Mouse (Mus musculus) G1E (cell line): ENCODE measurements around the gene Ptrh1. TPM values are rescaled to one million over a fixed set of nuclear protein-coding genes. Genes with fewer than 3 reads are reported as not detected.

Experiments used
- ATAC-seq: 2 replicates; pipeline ENCODE4 v1.8.0; 2016; ENCODE audit warnings: mild to moderate bottlenecking; ENCODE audit not compliant: insufficient number of reproducible peaks, poor library complexity, low FRiP score, severe bottlenecking; ENCODE audit errors: extremely low read depth
- DNase-seq: peaks from one replicate; pipeline ENCODE4 v3.0.0; 2012; ENCODE audit warnings: low spot score
- H3K27me3 ChIP-seq: 2 replicates; pipeline ENCODE4 v1.6.1; 2012; ENCODE audit warnings: mild to moderate bottlenecking, low read length, inconsistent platforms; ENCODE audit not compliant: insufficient read depth
- H3K36me3 ChIP-seq: replicated peaks from 2 replicates; pipeline ENCODE3; 2012; ENCODE audit warnings: mild to moderate bottlenecking, inconsistent platforms
- H3K4me1 ChIP-seq: 2 replicates; pipeline ENCODE4 v1.6.1; 2012; ENCODE audit warnings: low read depth, low read length, inconsistent platforms, mixed read lengths; ENCODE audit not compliant: insufficient read depth
- H3K4me3 ChIP-seq: 2 replicates; pipeline ENCODE4 v1.5.1; 2012; ENCODE audit warnings: low read depth, mild to moderate bottlenecking, inconsistent platforms, low read length, moderate library complexity, mixed read lengths
- H3K9me3 ChIP-seq: replicated peaks from 2 replicates; pipeline ENCODE4 v1.6.1; 2012; ENCODE audit warnings: inconsistent platforms
- CTCF ChIP-seq: IDR thresholded peaks from 2 replicates; pipeline ENCODE4 v1.5.1; 2012; ENCODE audit warnings: low read depth, low read length, inconsistent platforms, mixed read lengths
- GATA1 ChIP-seq: IDR thresholded peaks from 2 replicates; pipeline ENCODE4 v1.6.1; 2012; ENCODE audit warnings: borderline replicate concordance, low read length, inconsistent platforms, mixed read lengths
- GATA2 ChIP-seq: IDR thresholded peaks from 2 replicates; pipeline ENCODE4 v1.6.1; 2012; ENCODE audit warnings: low read depth, low read length, inconsistent platforms, borderline replicate concordance
- POLR2AphosphoS5 ChIP-seq: IDR thresholded peaks from 2 replicates; pipeline ENCODE4 v1.6.1; 2012; ENCODE audit warnings: low read depth, low read length, inconsistent platforms; ENCODE audit not compliant: insufficient replicate concordance
- TAL1 ChIP-seq: conservative IDR thresholded peaks from 2 replicates; pipeline ENCODE4 v1.6.1; 2012; ENCODE audit warnings: low read depth, low read length, inconsistent platforms, mixed read lengths
- polyA plus RNA-seq: library from polyadenylated mRNA; stranded (reverse); fragments of >175 nt; gene quantifications from 2 replicates; pipeline ENCODE4 v1.2.3, GENCODE M21; 2012
- total RNA-seq, 2 experiments: library from RNA; stranded (forward) in 1 of 2; stranded (reverse) in 1 of 2; fragments of 200-1000 nt in 1 of 2; fragments of >200 nt in 1 of 2; fragmentation: Nextera tagmentation in 1 of 2; gene quantifications; 2 replicates each; pipeline ENCODE4 v1.2.3; 2014 to 2017

The Ptrh1 gene
- total and polyA plus RNA-seq, 3 experiments: 3.4 to 5.0 (median 4.3) TPM

- H3K27me3 ChIP-seq: no peaks in the 10 kb centered on the region; the same call in none of the 2 replicates
- peaks cover 17% of the 10 kb centered on the region for H3K36me3 ChIP-seq
- DNase-seq (no peak), ATAC-seq (no peak)
- H3K4me1 ChIP-seq: peaks cover 8% of the 10 kb centered on the region
- TF ChIP-seq POLR2AphosphoS5 (no peak), GATA1 (no peak), CTCF (no peak), GATA2 (no peak), TAL1 (no peak)
- no peaks in the 10 kb centered on the region for H3K9me3 ChIP-seq
- no peak overlapping the region for H3K4me3 ChIP-seq
These were observed 50.2 kb downstream of the Ptrh1 start for GRCm38 (mm10) chr2:32825796-32826195.

Other genes starting within 250 kb of the Ptrh1 start
- 33.6 and 35.0 TPM in 2 replicates for gene Fam102a, start 240.5 kb upstream of the Ptrh1 start, total RNA-seq (2014; fragmentation: Nextera tagmentation)
- 28.7 and 30.1 TPM in 2 replicates for gene Fam102a, start 240.5 kb upstream of the Ptrh1 start, total RNA-seq (2017)
- gene Fam102a, start 240.5 kb upstream of the Ptrh1 start, polyA plus RNA-seq: 28.9 and 32.7 TPM in 2 replicates
- 74.6 and 85.4 TPM in 2 replicates for gene Dpm2, start 204.9 kb upstream of the Ptrh1 start, total RNA-seq (2014; fragmentation: Nextera tagmentation)
- gene Dpm2, start 204.9 kb upstream of the Ptrh1 start, total RNA-seq (2017): 59.3 and 64.4 TPM in 2 replicates
- gene Dpm2, start 204.9 kb upstream of the Ptrh1 start, polyA plus RNA-seq: 8.2 and 9.4 TPM in 2 replicates
- 1.0 TPM in 1 of 2 replicates, not detected in the other for gene Pip5kl1, start 201.0 kb upstream of the Ptrh1 start, total RNA-seq (2014; fragmentation: Nextera tagmentation)
- 0.71 and 1.0 TPM in 2 replicates for gene Pip5kl1, start 201.0 kb upstream of the Ptrh1 start, total RNA-seq (2017)
- gene Pip5kl1, start 201.0 kb upstream of the Ptrh1 start, polyA plus RNA-seq: 0.11 and 0.13 TPM in 2 replicates
- gene 9430097D07Rik, start 200.1 kb upstream of the Ptrh1 start, total RNA-seq (2014; fragmentation: Nextera tagmentation): not detected in 2 replicates
- 0.11 TPM in 1 of 2 replicates, not detected in the other for gene 9430097D07Rik, start 200.1 kb upstream of the Ptrh1 start, total RNA-seq (2017)
- gene 9430097D07Rik, start 200.1 kb upstream of the Ptrh1 start, polyA plus RNA-seq: not detected in 2 replicates
- 15.4 and 25.2 TPM in 2 replicates for gene St6galnac4, start 188.7 kb upstream of the Ptrh1 start, total RNA-seq (2014; fragmentation: Nextera tagmentation)
- gene St6galnac4, start 188.7 kb upstream of the Ptrh1 start, total RNA-seq (2017): 6.7 and 8.1 TPM in 2 replicates
- gene St6galnac4, start 188.7 kb upstream of the Ptrh1 start, polyA plus RNA-seq: 20.8 and 24.4 TPM in 2 replicates
- gene St6galnac6, start 176.1 kb upstream of the Ptrh1 start, total RNA-seq (2014; fragmentation: Nextera tagmentation): 18.3 and 20.2 TPM in 2 replicates
- 16.8 and 19.8 TPM in 2 replicates for gene St6galnac6, start 176.1 kb upstream of the Ptrh1 start, total RNA-seq (2017)
- 36.6 and 39.2 TPM in 2 replicates for gene St6galnac6, start 176.1 kb upstream of the Ptrh1 start, polyA plus RNA-seq
- gene Ak1, start 154.0 kb upstream of the Ptrh1 start, total RNA-seq (2014; fragmentation: Nextera tagmentation): not detected in 2 replicates
- gene Ak1, start 154.0 kb upstream of the Ptrh1 start, total RNA-seq (2017): 0.44 and 0.58 TPM in 2 replicates
- gene Ak1, start 154.0 kb upstream of the Ptrh1 start, polyA plus RNA-seq: 0.42 and 0.56 TPM in 2 replicates
- gene Eng, start 129.2 kb upstream of the Ptrh1 start, total RNA-seq (2014; fragmentation: Nextera tagmentation): 4.4 and 6.4 TPM in 2 replicates
- gene Eng, start 129.2 kb upstream of the Ptrh1 start, total RNA-seq (2017): 0.76 and 0.93 TPM in 2 replicates
- 5.3 and 6.3 TPM in 2 replicates for gene Eng, start 129.2 kb upstream of the Ptrh1 start, polyA plus RNA-seq
- gene Fpgs, start 71.6 kb upstream of the Ptrh1 start, total RNA-seq (2014; fragmentation: Nextera tagmentation): 14.7 and 22.9 TPM in 2 replicates
- 12.8 and 13.6 TPM in 2 replicates for gene Fpgs, start 71.6 kb upstream of the Ptrh1 start, total RNA-seq (2017)
- gene Fpgs, start 71.6 kb upstream of the Ptrh1 start, polyA plus RNA-seq: 81.4 and 145 TPM in 2 replicates
- gene Cdk9, start 62.7 kb upstream of the Ptrh1 start, total RNA-seq (2014; fragmentation: Nextera tagmentation): 68.7 and 71.2 TPM in 2 replicates
- 31.7 and 32.5 TPM in 2 replicates for gene Cdk9, start 62.7 kb upstream of the Ptrh1 start, total RNA-seq (2017)
- gene Cdk9, start 62.7 kb upstream of the Ptrh1 start, polyA plus RNA-seq: 105 and 129 TPM in 2 replicates
- gene Sh2d3c, start 54.7 kb upstream of the Ptrh1 start, total RNA-seq (2014; fragmentation: Nextera tagmentation): not detected in 2 replicates
- gene Sh2d3c, start 54.7 kb upstream of the Ptrh1 start, total RNA-seq (2017): 0.06 and 0.98 TPM in 2 replicates
- gene Sh2d3c, start 54.7 kb upstream of the Ptrh1 start, polyA plus RNA-seq: 0.35 and 0.39 TPM in 2 replicates
- gene 6330409D20Rik, start 34.8 kb upstream of the Ptrh1 start, total RNA-seq (2014; fragmentation: Nextera tagmentation): not detected in 2 replicates
- 0.17 TPM in 1 of 2 replicates, not detected in the other for gene 6330409D20Rik, start 34.8 kb upstream of the Ptrh1 start, total RNA-seq (2017)
- not detected in 2 replicates for gene 6330409D20Rik, start 34.8 kb upstream of the Ptrh1 start, polyA plus RNA-seq
- 9.0 and 9.7 TPM in 2 replicates for gene Tor2a, start 18.6 kb upstream of the Ptrh1 start, total RNA-seq (2014; fragmentation: Nextera tagmentation)
- gene Tor2a, start 18.6 kb upstream of the Ptrh1 start, total RNA-seq (2017): 14.0 and 17.7 TPM in 2 replicates
- 28.2 and 30.1 TPM in 2 replicates for gene Tor2a, start 18.6 kb upstream of the Ptrh1 start, polyA plus RNA-seq
- 0.53 TPM in 1 of 2 replicates, not detected in the other for gene Ttc16, start 153 bp upstream of the Ptrh1 start, total RNA-seq (2014; fragmentation: Nextera tagmentation)
- gene Ttc16, start 153 bp upstream of the Ptrh1 start, total RNA-seq (2017): 0.17 and 0.38 TPM in 2 replicates
- gene Ttc16, start 153 bp upstream of the Ptrh1 start, polyA plus RNA-seq: 0.02 and 0.15 TPM in 2 replicates
- not detected in 2 replicates for gene Cfap157, start 8.6 kb downstream of the Ptrh1 start, total RNA-seq (2014; fragmentation: Nextera tagmentation)
- gene Cfap157, start 8.6 kb downstream of the Ptrh1 start, total RNA-seq (2017): 0.11 and 1.6 TPM in 2 replicates
- not detected in 2 replicates for gene Cfap157, start 8.6 kb downstream of the Ptrh1 start, polyA plus RNA-seq
- gene Stxbp1, start 71.5 kb downstream of the Ptrh1 start, total RNA-seq (2014; fragmentation: Nextera tagmentation): 13.7 TPM in 2 replicates
- gene Stxbp1, start 71.5 kb downstream of the Ptrh1 start, total RNA-seq (2017): 2.9 and 3.3 TPM in 2 replicates
- gene Stxbp1, start 71.5 kb downstream of the Ptrh1 start, polyA plus RNA-seq: 4.7 and 6.1 TPM in 2 replicates
- 0.53 and 1.2 TPM in 2 replicates for gene Fam129b, start 100.3 kb downstream of the Ptrh1 start, total RNA-seq (2014; fragmentation: Nextera tagmentation)
- 20.2 and 20.7 TPM in 2 replicates for gene Fam129b, start 100.3 kb downstream of the Ptrh1 start, total RNA-seq (2017)
- gene Fam129b, start 100.3 kb downstream of the Ptrh1 start, polyA plus RNA-seq: 1.5 and 1.9 TPM in 2 replicates
- 4,306 and 4,312 TPM in 2 replicates for gene Rpl12, start 185.8 kb downstream of the Ptrh1 start, total RNA-seq (2014; fragmentation: Nextera tagmentation)
- 1,968 and 2,280 TPM in 2 replicates for gene Rpl12, start 185.8 kb downstream of the Ptrh1 start, total RNA-seq (2017)
- gene Rpl12, start 185.8 kb downstream of the Ptrh1 start, polyA plus RNA-seq: 2,853 and 2,936 TPM in 2 replicates
- 10.4 and 12.8 TPM in 2 replicates for gene Lrsam1, start 185.8 kb downstream of the Ptrh1 start, total RNA-seq (2014; fragmentation: Nextera tagmentation)
- gene Lrsam1, start 185.8 kb downstream of the Ptrh1 start, total RNA-seq (2017): 5.0 and 8.5 TPM in 2 replicates
- 9.5 and 10.8 TPM in 2 replicates for gene Lrsam1, start 185.8 kb downstream of the Ptrh1 start, polyA plus RNA-seq
- 8.2 and 10.0 TPM in 2 replicates for gene Slc2a8, start 206.3 kb downstream of the Ptrh1 start, total RNA-seq (2014; fragmentation: Nextera tagmentation)
- 3.7 and 4.4 TPM in 2 replicates for gene Slc2a8, start 206.3 kb downstream of the Ptrh1 start, total RNA-seq (2017)
- gene Slc2a8, start 206.3 kb downstream of the Ptrh1 start, polyA plus RNA-seq: 41.2 and 77.2 TPM in 2 replicates